Mouse (Mus musculus): ENCODE measurements around the gene Ppp1r15b. TPM values are rescaled to one million over a fixed set of nuclear protein-coding genes. Genes with fewer than 3 reads are reported as not detected.

The Ppp1r15b gene
- polyA plus RNA-seq, 1 experiment from 2014 or later: 44.2 TPM

GRCm38 (mm10) chr1:133132388-133133326 lies 1.7 kb downstream of the Ppp1r15b start:
- POLR2A ChIA-PET: interaction anchor here (1.8 kb wide), 1 partner anchor 86 kb away, joined by 6 read pairs; no protein-coding TSS in a partner anchor
- CTCF ChIA-PET: interaction anchor here (2.4 kb wide), 1 partner anchor 31 kb away, joined by 9 read pairs; no protein-coding TSS in a partner anchor
- no peaks in the 10 kb centered on the region for H3K27me3 ChIP-seq
- DNase-seq (ENCODE audit: low read depth, low spot score) (no peak), ATAC-seq (no peak)
- in situ Hi-C loops (cut with MboI; ENCODE audit: low pct_unique_long_range_greater_than_20kb): no loop called here
- no peak for TF ChIP-seq CTCF (IDR thresholded peaks at IDR 0.05)

- CTCF ChIA-PET: interaction anchor here (2.4 kb wide), 1 partner anchor 32 kb away, joined by 9 read pairs; no protein-coding TSS in a partner anchor
- in situ Hi-C loops (cut with MboI; ENCODE audit: low pct_unique_long_range_greater_than_20kb): no loop called here
- no peak for TF ChIP-seq CTCF (IDR thresholded peaks at IDR 0.05)
- no peak for ATAC-seq
- no peak for DNase-seq (ENCODE audit: low read depth, low spot score)
- POLR2A ChIA-PET: interaction anchor here (1.8 kb wide), 1 partner anchor 87 kb away, joined by 6 read pairs; no protein-coding TSS in a partner anchor
- no peaks in the 10 kb centered on the region for H3K27me3 ChIP-seq
These were observed 2.5 kb downstream of the Ppp1r15b start for GRCm38 (mm10) chr1:133133425-133133824.

GRCm38 (mm10) chr1:133134071-133134470 lies 3.1 kb downstream of the Ppp1r15b start:
- CTCF ChIA-PET: interaction anchor here (1.4 to 2.4 kb wide), 3 partner anchors 13 to 96 kb away, joined by 3 to 9 read pairs (median 4); no protein-coding TSS in a partner anchor
- no peaks in the 10 kb centered on the region for H3K27me3 ChIP-seq
- POLR2A ChIA-PET: interaction anchor here (1.8 kb wide), 1 partner anchor 88 kb away, joined by 6 read pairs; no protein-coding TSS in a partner anchor
- in situ Hi-C loops (cut with MboI; ENCODE audit: low pct_unique_long_range_greater_than_20kb): no loop called here
- TF ChIP-seq CTCF (IDR thresholded peaks at IDR 0.05): no peak
- ATAC-seq: no peak
- no peak for DNase-seq (ENCODE audit: low read depth, low spot score)

GRCm38 (mm10) chr1:133134881-133135280 lies 3.9 kb downstream of the Ppp1r15b start:
- in situ Hi-C loops (cut with MboI; ENCODE audit: low pct_unique_long_range_greater_than_20kb): no loop called here
- ATAC-seq (no peak), DNase-seq (ENCODE audit: low read depth, low spot score) (no peak)
- CTCF ChIA-PET: interaction anchor here (1.4 to 2.4 kb wide), 3 partner anchors 14 to 96 kb away, joined by 3 to 9 read pairs (median 4); no protein-coding TSS in a partner anchor
- POLR2A ChIA-PET: interaction anchor here (1.8 kb wide), 1 partner anchor 89 kb away, joined by 6 read pairs; no protein-coding TSS in a partner anchor
- H3K27me3 ChIP-seq: no peaks in the 10 kb centered on the region
- TF ChIP-seq CTCF (IDR thresholded peaks at IDR 0.05): no peak

GRCm38 (mm10) chr1:133135808-133136207 lies 4.9 kb downstream of the Ppp1r15b start:
- POLR2A ChIA-PET: interaction anchor here (0.7 kb wide), 1 partner anchor 979 kb away, joined by 4 read pairs; no protein-coding TSS in a partner anchor
- no peak for TF ChIP-seq CTCF (IDR thresholded peaks at IDR 0.05)
- DNase-seq (ENCODE audit: low read depth, low spot score) (no peak), ATAC-seq (no peak)
- H3K27me3 ChIP-seq: no peaks in the 10 kb centered on the region
- in situ Hi-C loops (cut with MboI; ENCODE audit: low pct_unique_long_range_greater_than_20kb): no loop called here
- CTCF ChIA-PET: interaction anchor here (0.9 to 1.8 kb wide), 3 partner anchors 10 to 217 kb away, joined by 3 to 4 read pairs (median 3); no protein-coding TSS in a partner anchor

DNA sequence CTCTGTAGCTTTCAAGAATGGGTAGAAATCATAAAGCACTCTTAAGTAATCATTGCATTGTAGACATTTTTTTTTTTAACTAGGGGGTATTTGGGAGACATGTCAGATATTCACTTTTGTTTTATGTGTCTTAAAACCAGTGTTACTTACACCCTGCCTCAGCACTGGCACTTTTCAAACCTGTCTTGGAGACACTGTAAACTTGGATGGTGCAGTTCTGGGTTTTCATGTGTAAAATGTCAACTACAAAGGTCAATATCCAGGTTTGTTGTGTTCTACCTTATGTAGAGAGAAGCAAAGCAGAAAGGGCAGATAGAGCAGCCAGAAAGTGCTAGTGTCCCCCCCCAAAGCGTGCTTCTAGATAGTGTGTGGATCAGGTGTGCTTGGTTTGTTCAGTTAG lies 7.5 kb downstream of the Ppp1r15b start:
- TF ChIP-seq CTCF (IDR thresholded peaks at IDR 0.05): no peak
- DNase-seq (ENCODE audit: low read depth, low spot score) (no peak), ATAC-seq (no peak)
- H3K27me3 ChIP-seq: no peaks in the 10 kb centered on the region
- in situ Hi-C loops (cut with MboI; ENCODE audit: low pct_unique_long_range_greater_than_20kb): no loop called here
- POLR2A ChIA-PET: no interaction called here
- CTCF ChIA-PET: interaction anchor here (1.1 kb wide), 1 partner anchor 215 kb away, joined by 3 read pairs; no protein-coding TSS in a partner anchor

GRCm38 (mm10) chr1:133146014-133147009 lies 15.4 kb downstream of the Ppp1r15b start:
- peak; percentile 93 for TF ChIP-seq CTCF (IDR thresholded peaks at IDR 0.05)
- ChIA-PET CTCF (interaction anchor here (0.7 to 1.7 kb wide), 3 partner anchors 10 to 207 kb away, joined by 3 to 7 read pairs (median 4); no protein-coding TSS in a partner anchor), POLR2A (no interaction called here)
- in situ Hi-C loops (cut with MboI; ENCODE audit: low pct_unique_long_range_greater_than_20kb): no loop called here
- DNase-seq (ENCODE audit: low read depth, low spot score) (no peak), ATAC-seq (peak; percentile 26)
- no peaks in the 10 kb centered on the region for H3K27me3 ChIP-seq

DNA sequence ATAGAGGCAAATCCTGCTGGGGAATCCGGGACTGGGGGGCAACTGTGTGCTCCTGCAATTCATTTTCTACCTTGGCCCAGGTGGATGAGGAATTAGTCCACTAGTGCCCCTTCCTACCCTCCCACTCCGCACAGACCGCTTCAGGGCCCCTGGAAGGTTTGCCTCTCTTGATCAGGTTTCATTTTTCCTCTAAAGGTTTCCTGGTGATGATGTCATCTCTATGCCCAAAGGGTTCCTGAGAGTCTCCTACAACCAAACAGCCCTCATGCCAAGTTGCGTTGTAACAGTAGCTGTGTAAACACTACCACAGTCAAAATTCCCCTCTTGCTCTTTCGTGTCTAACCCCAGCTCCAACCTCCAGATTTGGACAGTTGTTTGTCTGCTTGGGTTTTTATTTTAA lies 16.4 kb downstream of the Ppp1r15b start:
- no peak for TF ChIP-seq CTCF (IDR thresholded peaks at IDR 0.05)
- ChIA-PET POLR2A (no interaction called here), CTCF (no interaction called here)
- in situ Hi-C loops (cut with MboI; ENCODE audit: low pct_unique_long_range_greater_than_20kb): no loop called here
- DNase-seq (ENCODE audit: low read depth, low spot score) (no peak), ATAC-seq (no peak)
- no peaks in the 10 kb centered on the region for H3K27me3 ChIP-seq

DNA sequence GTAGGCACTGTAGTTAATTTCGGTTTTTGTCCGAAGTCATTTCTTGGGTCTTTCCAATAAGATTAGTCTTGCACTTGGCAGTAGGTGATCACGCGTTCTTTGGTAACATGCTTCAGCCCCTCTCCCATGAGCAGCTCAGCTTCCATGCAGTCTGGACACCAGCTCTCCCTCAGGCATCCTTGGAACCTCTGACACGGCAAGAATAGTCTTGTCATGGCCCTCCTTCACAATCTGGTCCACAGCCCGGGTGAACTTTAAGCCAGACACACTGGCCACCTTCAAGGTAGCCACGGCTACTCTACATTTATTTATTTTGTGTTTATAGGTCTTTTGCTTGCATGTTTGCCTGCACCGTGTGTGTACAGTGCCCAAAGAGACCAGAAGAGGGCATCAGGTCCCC lies 17.2 kb downstream of the Ppp1r15b start:
- ChIA-PET POLR2A (no interaction called here), CTCF (no interaction called here)
- no peak for TF ChIP-seq CTCF (IDR thresholded peaks at IDR 0.05)
- in situ Hi-C loops (cut with MboI; ENCODE audit: low pct_unique_long_range_greater_than_20kb): no loop called here
- no peaks in the 10 kb centered on the region for H3K27me3 ChIP-seq
- no peak for ATAC-seq
- DNase-seq (ENCODE audit: low read depth, low spot score): no peak

GRCm38 (mm10) chr1:133150556-133150955 lies 19.6 kb downstream of the Ppp1r15b start:
- no peak for TF ChIP-seq CTCF (IDR thresholded peaks at IDR 0.05)
- ChIA-PET POLR2A (no interaction called here), CTCF (interaction anchor here (1.1 kb wide), 1 partner anchor 27 kb away, joined by 4 read pairs; no protein-coding TSS in a partner anchor)
- in situ Hi-C loops (cut with MboI; ENCODE audit: low pct_unique_long_range_greater_than_20kb): no loop called here
- ATAC-seq: no peak
- DNase-seq (ENCODE audit: low read depth, low spot score): no peak
- no peaks in the 10 kb centered on the region for H3K27me3 ChIP-seq
